Mouse (Mus musculus): ENCODE measurements around the gene Asb8.

Asb8 gene

GRCm38 (mm10) chr15:98165525-98165924 lies at the start of gene Asb8:
TSS of gene Asb8 (minus strand) at chr15:98165625.
- Histone ChIP-seq H3K27me3 (ENCODE audit: insufficient read depth, low read length) (peaks cover 53% of the 10 kb centered on the region), H3K4me1 (replicated peaks; ENCODE audit: low read depth, low read length) (peaks cover 32% of the 10 kb centered on the region), H3K9me3 (ENCODE audit: low read length) (0 out of 2 replicates have a peak, but pooled peaks cover 4% of the 10 kb centered on the region), H3K36me3 (ENCODE audit: insufficient read depth, low read length) (no peaks in the 10 kb centered on the region), H3K4me3 (replicated peaks; ENCODE audit: low read length) (no peak within 1 kb of the TSS)
- no peak for TF ChIP-seq NANOG (IDR thresholded peaks at IDR 0.05; ENCODE audit: borderline replicate concordance, low read length)
- TF ChIP-seq POU5F1 (IDR thresholded peaks at IDR 0.05; ENCODE audit: borderline replicate concordance, low read length), result no peak
- no peak for TF ChIP-seq CTCF (conservative IDR thresholded peaks at IDR 0.05; ENCODE audit: low read length)

- H3K27me3 ChIP-seq (ENCODE audit: insufficient read depth, low read length), result no peaks in the 10 kb centered on the region
- no peaks in the 10 kb centered on the region for H3K4me1 ChIP-seq (replicated peaks; ENCODE audit: low read depth, low read length)
- H3K9me3 ChIP-seq (ENCODE audit: low read length), result no peaks in the 10 kb centered on the region
- no peaks in the 10 kb centered on the region for H3K36me3 ChIP-seq (ENCODE audit: insufficient read depth, low read length)
- H3K4me3 ChIP-seq (replicated peaks; ENCODE audit: low read length), result no peak overlapping the region
- no peak for TF ChIP-seq CTCF (conservative IDR thresholded peaks at IDR 0.05; ENCODE audit: low read length)
- no peak for TF ChIP-seq NANOG (IDR thresholded peaks at IDR 0.05; ENCODE audit: borderline replicate concordance, low read length)
- TF ChIP-seq POU5F1 (IDR thresholded peaks at IDR 0.05; ENCODE audit: borderline replicate concordance, low read length), result no peak
Observed at GRCm38 (mm10) chr15:98214130-98214529, 48.7 kb upstream of the Asb8 start.

- Histone ChIP-seq H3K27me3 (ENCODE audit: insufficient read depth, low read length) (no peaks in the 10 kb centered on the region), H3K4me3 (replicated peaks; ENCODE audit: low read length) (no peak overlapping the region), H3K4me1 (replicated peaks; ENCODE audit: low read depth, low read length) (no peaks in the 10 kb centered on the region), H3K36me3 (ENCODE audit: insufficient read depth, low read length) (no peaks in the 10 kb centered on the region), H3K9me3 (ENCODE audit: low read length) (no peaks in the 10 kb centered on the region)
- TF ChIP-seq CTCF (conservative IDR thresholded peaks at IDR 0.05; ENCODE audit: low read length), result no peak
- TF ChIP-seq POU5F1 (IDR thresholded peaks at IDR 0.05; ENCODE audit: borderline replicate concordance, low read length), result no peak
- TF ChIP-seq NANOG (IDR thresholded peaks at IDR 0.05; ENCODE audit: borderline replicate concordance, low read length), result no peak
Observed at GRCm38 (mm10) chr15:98213336-98213870, 48.0 kb upstream of the Asb8 start.

- H3K9me3 ChIP-seq (ENCODE audit: low read length), result no peaks in the 10 kb centered on the region
Observed at GRCm38 (mm10) chr15:98209676-98210075, 44.3 kb upstream of the Asb8 start.

GRCm38 (mm10) chr15:98195442-98195841 lies 30.0 kb upstream of the Asb8 start, which contains the start of gene Olfr288:
TSS of gene Olfr288 (minus strand) at chr15:98195542.
- Histone ChIP-seq H3K27me3 (ENCODE audit: insufficient read depth, low read length) (peaks cover 4% of the 10 kb centered on the region), H3K4me1 (replicated peaks; ENCODE audit: low read depth, low read length) (no peaks in the 10 kb centered on the region), H3K36me3 (ENCODE audit: insufficient read depth, low read length) (no peaks in the 10 kb centered on the region), H3K9me3 (ENCODE audit: low read length) (no peaks in the 10 kb centered on the region), H3K4me3 (replicated peaks; ENCODE audit: low read length) (no peak within 1 kb of the TSS)
- TF ChIP-seq CTCF (conservative IDR thresholded peaks at IDR 0.05; ENCODE audit: low read length), result no peak
- no peak for TF ChIP-seq NANOG (IDR thresholded peaks at IDR 0.05; ENCODE audit: borderline replicate concordance, low read length)
- TF ChIP-seq POU5F1 (IDR thresholded peaks at IDR 0.05; ENCODE audit: borderline replicate concordance, low read length), result no peak

More at GRCm38 (mm10) chr15:98209676-98210075, 44.3 kb upstream of the Asb8 start:
- Histone ChIP-seq H3K27me3 (ENCODE audit: insufficient read depth, low read length) (no peaks in the 10 kb centered on the region), H3K4me1 (replicated peaks; ENCODE audit: low read depth, low read length) (no peaks in the 10 kb centered on the region), H3K4me3 (replicated peaks; ENCODE audit: low read length) (no peak overlapping the region), H3K36me3 (ENCODE audit: insufficient read depth, low read length) (no peaks in the 10 kb centered on the region)
- TF ChIP-seq POU5F1 (IDR thresholded peaks at IDR 0.05; ENCODE audit: borderline replicate concordance, low read length) (no peak), NANOG (IDR thresholded peaks at IDR 0.05; ENCODE audit: borderline replicate concordance, low read length) (no peak), CTCF (conservative IDR thresholded peaks at IDR 0.05; ENCODE audit: low read length) (no peak)

- no peak overlapping the region for H3K4me3 ChIP-seq (replicated peaks; ENCODE audit: low read length)
- no peaks in the 10 kb centered on the region for H3K9me3 ChIP-seq (ENCODE audit: low read length)
- peaks cover 22% of the 10 kb centered on the region for H3K27me3 ChIP-seq (ENCODE audit: insufficient read depth, low read length)
- TF ChIP-seq CTCF (conservative IDR thresholded peaks at IDR 0.05; ENCODE audit: low read length), result no peak
- no peak for TF ChIP-seq NANOG (IDR thresholded peaks at IDR 0.05; ENCODE audit: borderline replicate concordance, low read length)
- no peak for TF ChIP-seq POU5F1 (IDR thresholded peaks at IDR 0.05; ENCODE audit: borderline replicate concordance, low read length)
- peaks cover 12% of the 10 kb centered on the region for H3K4me1 ChIP-seq (replicated peaks; ENCODE audit: low read depth, low read length)
- H3K36me3 ChIP-seq (ENCODE audit: insufficient read depth, low read length), result no peaks in the 10 kb centered on the region
Observed at GRCm38 (mm10) chr15:98184456-98184855, 19.0 kb upstream of the Asb8 start.

- H3K4me1 ChIP-seq (replicated peaks; ENCODE audit: low read depth, low read length), result peaks cover 12% of the 10 kb centered on the region
- no peak overlapping the region for H3K4me3 ChIP-seq (replicated peaks; ENCODE audit: low read length)
- TF ChIP-seq CTCF (conservative IDR thresholded peaks at IDR 0.05; ENCODE audit: low read length) (no peak), NANOG (IDR thresholded peaks at IDR 0.05; ENCODE audit: borderline replicate concordance, low read length) (no peak)
- H3K9me3 ChIP-seq (ENCODE audit: low read length), result no peaks in the 10 kb centered on the region
- H3K36me3 ChIP-seq (ENCODE audit: insufficient read depth, low read length), result no peaks in the 10 kb centered on the region
- peaks cover 29% of the 10 kb centered on the region for H3K27me3 ChIP-seq (ENCODE audit: insufficient read depth, low read length)
Observed at GRCm38 (mm10) chr15:98181856-98182570, 16.6 kb upstream of the Asb8 start.

GRCm38 (mm10) chr15:98181132-98181711 lies 15.8 kb upstream of the Asb8 start:
- Histone ChIP-seq H3K27me3 (ENCODE audit: insufficient read depth, low read length) (peaks cover 35% of the 10 kb centered on the region), H3K9me3 (ENCODE audit: low read length) (no peaks in the 10 kb centered on the region), H3K4me1 (replicated peaks; ENCODE audit: low read depth, low read length) (peaks cover 12% of the 10 kb centered on the region), H3K36me3 (ENCODE audit: insufficient read depth, low read length) (no peaks in the 10 kb centered on the region), H3K4me3 (replicated peaks; ENCODE audit: low read length) (peak overlapping the region; percentile 81)
- TF ChIP-seq CTCF (conservative IDR thresholded peaks at IDR 0.05; ENCODE audit: low read length) (peak; percentile 46), NANOG (IDR thresholded peaks at IDR 0.05; ENCODE audit: borderline replicate concordance, low read length) (no peak; the same call in 1 of the 2 replicates), POU5F1 (IDR thresholded peaks at IDR 0.05; ENCODE audit: borderline replicate concordance, low read length) (no peak)
